Mouse (Mus musculus) testis, postnatal 14 days (tissue): ENCODE results near the gene Wnt3a.
"Not testable (repeated sequence)": the region's sequence is repeated elsewhere in the genome, so short reads cannot be mapped to it uniquely, and the experiment has no call there.

Experiments used
- DNase-seq: peaks from one replicate; pipeline ENCODE4 v3.0.0; 2021; ENCODE audit warnings: low spot score

Wnt3a gene

DNA sequence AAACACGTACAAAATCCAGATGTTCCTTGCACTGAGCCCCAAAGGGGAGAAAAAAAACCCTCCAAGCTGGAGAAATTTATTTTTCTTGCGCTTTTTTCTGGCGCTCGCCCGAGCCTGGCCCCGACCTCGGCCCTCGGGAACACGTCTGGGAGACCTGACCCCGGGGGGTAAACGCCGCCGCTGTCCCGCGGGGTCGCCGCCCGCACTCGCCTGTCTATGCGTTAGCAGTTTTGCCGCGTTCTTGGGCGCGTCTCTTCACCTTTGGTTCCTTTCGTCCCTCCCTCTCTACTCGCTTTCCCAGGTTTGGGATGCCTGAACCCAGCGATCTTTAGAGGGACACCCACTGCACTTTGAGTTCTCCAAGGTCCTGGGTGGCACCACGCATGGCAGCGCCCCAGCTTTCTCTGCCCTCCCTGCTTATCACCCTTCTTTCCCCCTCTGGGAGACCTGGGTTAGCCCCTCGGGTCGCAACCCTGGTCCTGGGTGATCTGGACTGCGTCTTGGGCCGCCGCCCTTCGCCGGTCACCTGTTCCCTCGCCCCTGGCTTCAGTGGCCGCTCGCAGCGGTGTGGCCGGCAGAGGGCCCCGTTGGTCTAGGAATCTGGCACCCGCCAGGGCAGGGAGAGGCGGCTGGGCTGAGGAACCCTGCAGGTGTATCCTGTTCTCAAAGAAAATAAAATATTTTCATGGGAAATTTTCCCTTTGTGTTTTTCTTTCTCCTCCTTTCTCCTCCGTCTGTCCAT lies 17.0 kb upstream of the Wnt3a start:
- DNase-seq: peak; percentile 59

DNA sequence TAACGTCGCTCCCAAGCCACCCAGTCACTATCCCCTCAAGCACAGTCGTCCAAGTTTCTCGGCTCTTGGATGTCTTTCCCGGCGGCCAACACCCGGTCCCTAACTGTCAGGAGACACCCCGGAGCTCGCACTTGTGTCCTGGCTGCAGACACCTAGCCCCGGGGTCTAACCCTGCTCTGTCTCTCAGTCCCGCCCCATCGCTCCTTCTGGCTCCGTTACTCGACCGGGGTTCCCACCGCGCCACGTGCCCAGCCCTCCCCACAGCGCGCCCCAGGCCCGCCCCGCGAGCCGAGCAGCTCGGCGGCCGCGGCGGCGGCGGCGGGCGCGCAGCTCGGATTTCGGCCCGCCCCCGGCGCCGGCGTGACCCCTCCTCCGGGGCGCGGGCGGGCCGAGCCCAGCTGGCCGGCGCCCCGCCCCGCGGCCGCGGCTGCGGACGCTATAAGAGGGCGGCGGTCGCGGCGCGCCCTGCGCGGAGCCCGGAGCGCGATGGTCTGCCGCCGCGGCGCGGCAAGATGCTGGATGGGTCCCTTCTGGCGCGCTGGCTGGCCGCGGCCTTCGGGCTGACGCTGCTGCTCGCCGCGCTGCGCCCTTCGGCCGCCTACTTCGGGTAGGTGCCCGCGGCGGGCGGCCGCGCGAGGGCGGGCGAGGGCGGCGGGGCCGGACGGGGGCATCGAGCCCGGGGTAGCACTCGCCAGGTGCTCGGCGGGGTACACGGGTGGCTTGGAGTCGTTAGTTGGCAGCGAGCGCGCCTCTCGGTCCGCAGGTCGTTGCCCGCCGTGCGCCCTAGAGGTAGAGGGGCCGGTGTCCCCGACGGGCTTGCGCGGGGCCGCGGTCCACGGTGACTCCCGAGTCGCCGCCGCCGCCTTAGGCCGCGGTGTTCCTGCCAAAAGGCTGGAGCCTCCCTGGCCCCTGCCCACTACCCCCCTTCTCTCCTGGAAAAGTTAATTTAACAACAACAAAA lies 16.2 kb upstream of the Wnt3a start, which contains the start of gene Wnt9a:
Gene Wnt9a, plus strand, starts transcription at position 468 of the 961 bp plus-strand sequence.
- DNase-seq: peak; percentile 40

DNA sequence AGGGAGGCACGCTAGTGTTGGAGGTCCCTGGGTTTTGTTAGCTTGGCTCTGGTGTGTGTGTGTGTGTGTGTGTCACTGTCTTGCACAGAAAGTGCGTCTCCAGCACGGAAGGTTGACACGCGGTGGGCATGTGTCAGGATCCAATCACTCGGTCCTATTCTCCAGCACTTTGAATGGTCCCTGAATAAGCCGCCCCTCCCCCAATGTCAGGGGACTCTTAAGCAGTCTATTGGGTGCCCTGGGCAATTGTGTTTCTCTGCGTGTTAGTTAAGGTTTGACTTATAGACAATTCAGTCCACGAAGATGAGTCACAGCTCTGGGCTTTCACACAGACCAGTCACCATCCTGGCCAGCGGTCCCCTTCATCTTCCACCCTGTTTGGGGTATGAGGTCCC lies 15.3 kb upstream of the Wnt3a start:
- DNase-seq: no peak

DNA sequence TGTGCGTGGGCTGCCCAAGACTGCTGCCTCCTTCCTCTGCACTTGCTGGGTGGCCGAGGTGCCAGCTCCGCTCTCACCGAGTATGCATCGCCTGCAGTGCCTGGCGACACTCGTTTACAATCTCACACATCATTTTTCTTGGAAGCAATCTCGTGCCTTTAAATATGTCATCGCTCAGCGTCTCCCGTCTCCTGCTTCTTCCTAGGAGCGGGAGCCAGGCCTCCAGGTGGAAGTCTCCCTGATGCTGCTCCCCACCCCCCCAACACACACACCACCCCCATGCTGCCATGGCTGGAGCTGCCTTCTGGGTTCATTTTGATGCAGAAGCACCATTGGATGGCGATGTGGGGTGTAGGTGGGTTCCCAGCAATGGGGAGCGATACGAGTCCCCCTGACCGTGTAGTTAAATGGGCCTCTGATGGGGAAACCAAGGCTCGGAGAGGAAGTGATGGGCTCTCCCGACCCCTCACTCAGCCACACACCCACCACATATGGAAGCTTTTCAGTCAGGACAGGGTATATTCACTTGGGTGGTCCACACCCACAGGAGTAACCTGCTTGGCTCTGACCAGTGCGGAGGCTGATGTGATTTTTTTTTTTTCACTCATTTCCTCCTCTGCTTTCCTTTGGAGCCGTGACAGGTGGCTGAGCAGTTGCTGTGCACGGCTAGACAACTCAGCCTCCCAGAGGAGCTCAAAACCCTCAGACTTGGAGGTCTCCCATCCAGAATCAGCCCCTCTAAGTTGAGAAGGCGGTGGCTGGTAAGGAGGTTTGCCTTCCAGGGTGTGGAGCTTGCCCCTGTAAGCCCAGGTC lies 14.7 kb upstream of the Wnt3a start:
- no peak for DNase-seq

DNA sequence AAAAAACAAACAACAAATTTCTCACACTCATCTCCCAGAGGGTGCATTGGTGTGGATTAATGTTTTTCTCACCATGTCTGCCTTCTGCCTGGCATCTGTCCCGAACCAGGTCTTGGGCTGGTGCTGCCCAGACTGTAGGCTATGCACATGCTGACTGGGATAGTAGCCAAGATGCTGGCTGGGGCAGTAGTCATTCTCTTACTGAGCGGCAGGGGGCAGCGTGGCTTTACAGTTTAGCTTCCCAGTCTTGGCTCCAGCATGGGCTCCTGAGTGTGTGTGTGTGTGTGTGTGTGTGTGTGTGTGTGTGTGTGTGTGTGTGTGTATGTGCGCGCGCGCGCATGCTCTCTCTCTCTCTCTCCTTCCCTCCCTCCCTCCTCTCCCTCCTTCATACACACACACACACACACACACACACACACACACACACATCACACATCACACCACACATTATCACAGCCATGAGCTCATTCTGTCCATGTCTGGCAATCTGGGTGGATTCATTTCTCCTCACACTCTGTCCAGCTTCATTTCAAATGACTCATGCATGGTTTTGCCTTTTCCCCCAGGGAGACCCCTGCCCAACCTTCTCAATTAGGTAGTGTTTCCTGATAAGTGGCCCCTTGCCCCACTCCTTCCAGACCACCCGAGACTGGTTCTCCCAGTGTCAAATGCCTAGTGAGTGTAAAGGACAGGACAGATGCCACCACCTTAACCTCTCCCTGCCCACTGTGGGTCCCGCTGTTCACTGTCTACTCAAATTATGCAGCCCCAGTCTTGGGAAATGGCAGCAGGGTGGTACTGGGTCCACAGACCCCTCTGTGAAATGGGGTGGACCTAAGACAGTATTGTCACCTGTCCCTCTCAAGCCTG lies 12.4 kb upstream of the Wnt3a start:
- peak; percentile 65 for DNase-seq

DNA sequence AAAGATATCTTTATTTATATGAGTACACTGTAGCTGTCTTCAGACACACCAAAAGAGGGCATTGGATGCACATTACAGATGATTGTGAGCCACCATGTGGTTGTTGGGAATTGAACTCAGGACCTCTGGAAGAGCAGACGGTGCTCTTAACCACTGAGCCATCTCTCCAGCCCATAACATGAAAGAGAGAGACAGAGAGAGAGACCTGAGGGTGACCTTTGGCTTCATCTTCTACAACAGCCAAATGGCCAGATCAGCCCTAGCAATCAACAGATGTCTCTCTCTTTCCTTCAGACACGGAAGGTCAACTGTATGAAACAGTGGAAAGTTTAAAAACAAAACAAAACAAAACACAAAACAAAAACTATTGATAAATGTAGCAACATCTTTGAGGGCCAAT lies 10.5 kb upstream of the Wnt3a start:
- not testable (repeated sequence) for DNase-seq

DNA sequence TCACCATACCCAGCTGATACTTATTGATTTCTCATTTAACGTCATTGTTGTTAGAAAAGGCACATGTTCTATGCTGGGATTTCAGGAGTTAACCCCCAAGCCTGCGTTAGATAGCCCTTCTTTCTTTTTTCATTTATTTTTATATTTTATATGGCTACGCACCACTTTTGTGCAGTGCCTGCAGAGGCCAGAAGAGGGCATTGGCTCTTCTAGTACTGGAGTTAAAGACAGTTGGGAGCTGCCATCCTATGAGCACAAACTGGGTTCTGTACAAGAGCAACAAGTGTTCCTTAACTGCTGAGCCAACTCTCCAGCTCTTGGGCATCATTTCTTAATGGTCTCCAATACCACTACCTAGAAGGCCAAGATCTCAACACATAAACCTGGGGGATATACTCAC lies 9.6 kb upstream of the Wnt3a start:
- no peak for DNase-seq

DNA sequence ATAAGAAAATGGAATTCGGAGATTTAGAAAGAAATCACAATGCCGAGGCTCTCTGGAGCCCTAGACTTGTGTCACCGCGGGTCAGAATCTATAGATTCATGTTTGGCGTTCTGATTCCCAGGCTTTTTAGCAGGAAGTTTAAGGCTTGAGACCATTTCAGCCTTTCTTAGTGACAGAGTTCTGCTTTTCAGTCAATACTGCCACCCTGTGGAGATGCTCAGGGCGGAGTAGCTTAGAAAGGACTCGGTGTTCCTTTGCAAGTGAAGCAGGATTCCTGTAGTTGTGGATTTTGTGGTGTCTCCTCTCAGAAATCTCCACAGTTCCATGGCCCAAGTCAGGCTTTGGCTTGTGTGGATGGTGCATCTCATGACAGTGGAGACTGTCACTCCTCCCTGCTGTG lies 7.4 kb upstream of the Wnt3a start:
- DNase-seq: no peak

DNA sequence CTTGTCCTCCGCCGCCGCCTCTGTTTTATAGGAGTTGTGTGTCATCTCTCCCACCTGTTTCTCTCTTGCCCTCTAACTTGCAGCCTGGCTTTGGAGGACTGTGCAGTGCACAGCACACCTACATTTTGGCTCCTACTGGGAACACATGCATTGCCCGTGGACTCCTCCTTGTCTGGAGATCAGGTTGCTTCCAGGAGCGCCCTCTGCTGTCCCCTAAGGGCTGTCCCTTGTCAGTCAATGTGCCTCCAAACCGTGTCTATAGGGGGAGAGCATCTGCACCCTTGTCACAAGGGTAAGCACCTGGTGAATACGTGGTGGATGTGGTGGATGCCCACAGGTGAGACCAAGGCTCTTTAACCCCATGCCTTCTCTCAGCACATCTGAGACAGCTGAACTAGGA lies 3.1 kb upstream of the Wnt3a start:
- no peak for DNase-seq

DNA sequence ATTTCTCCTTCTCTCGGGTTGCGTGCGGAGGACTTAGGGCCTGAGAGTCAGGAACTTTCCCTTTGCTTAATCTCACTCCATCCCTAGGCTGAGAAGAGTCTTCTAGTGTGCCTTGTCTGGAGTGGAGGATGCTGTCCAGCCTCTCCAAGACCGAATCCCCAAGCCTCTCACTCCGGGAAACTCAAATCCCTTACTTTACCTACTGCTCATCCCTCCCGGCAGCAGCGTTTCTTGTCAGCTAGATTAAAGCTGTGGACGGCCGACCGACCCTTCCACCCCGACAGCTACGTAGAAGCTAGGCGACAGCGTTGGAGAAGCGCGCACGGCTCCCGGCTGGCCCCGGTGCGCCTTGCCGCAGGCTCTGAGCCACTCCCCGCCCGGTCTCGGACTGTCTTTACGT lies 846 bp downstream of the Wnt3a start:
- DNase-seq: no peak

DNA sequence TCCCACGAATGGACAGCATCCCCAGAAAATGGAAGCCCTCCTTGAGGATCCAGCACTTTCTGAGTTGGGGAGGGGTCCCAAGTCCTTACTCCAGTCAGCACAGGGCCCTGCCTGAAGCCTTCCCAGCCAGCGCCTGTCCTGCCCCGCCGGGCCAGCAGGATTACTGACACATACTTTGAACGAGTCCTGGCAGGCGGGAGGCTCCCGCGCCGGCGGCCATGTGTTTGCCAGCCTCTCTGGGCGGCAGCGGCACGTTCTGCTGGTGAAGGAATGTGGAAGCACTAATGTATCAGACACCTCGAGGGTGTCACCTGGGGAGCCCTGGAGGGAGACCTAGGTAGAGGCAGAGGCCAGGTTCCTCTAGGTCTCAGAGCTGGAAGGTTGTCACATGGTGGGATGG lies 6.4 kb downstream of the Wnt3a start:
- DNase-seq: no peak

DNA sequence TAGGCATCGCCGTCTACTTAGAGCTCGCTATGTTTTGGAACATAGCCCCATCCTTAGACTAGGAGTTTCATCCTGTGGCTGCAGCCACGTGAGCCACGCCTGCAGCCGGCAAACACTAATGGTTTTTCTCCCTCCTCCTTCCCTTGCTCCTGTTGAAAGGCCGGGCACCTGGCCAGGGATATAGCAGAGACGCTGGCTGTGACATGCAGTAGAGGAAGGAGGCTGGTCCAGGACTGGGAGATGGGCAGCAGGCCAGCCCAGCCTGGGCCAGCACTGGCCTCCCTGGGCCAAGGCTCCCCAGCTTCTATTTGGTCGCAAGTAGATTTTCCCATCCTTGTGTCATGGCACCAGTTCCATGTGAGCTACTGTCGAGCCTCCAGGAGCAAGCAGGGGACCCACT lies 7.6 kb downstream of the Wnt3a start:
- DNase-seq: no peak

DNA sequence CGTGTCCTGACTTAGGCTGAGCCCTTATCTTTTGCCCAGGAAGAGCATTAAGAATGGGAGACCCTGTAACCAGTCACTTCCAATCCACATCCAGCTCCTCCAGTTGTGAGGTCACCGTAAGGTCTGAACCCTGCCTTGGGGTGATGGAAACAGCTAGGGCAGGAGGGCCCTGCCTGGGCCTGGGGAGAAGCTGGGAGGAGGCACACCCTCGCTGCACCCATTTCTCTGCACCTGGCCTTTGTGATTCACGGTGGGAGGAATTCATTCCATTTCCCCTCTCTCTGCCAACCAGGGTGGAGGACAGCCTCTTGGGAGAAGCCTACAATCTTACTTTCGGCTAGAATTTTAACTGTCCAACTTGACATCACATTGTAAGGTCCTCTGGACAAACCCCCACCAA lies 8.4 kb downstream of the Wnt3a start:
- DNase-seq: no peak

DNA sequence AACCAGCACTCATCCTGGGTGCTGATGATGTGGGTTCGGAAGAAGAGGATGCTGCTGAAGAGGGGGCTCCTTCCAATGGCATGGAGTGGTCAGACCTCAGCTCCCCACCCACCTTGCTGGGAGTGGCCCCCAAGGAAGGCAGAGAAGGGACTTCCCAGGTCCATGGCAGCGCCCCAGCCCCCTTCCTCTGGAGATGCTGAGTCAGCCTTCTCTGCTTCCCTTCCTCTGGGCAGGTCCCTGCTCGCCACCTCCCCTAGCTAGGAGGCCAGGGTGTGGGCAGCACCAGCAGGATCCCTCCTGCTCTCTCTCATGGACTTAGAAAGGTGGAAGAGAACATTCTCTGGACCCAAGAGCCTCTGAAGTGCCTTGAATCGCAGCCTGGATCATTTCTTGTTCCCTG lies 12.5 kb downstream of the Wnt3a start:
- no peak for DNase-seq

DNA sequence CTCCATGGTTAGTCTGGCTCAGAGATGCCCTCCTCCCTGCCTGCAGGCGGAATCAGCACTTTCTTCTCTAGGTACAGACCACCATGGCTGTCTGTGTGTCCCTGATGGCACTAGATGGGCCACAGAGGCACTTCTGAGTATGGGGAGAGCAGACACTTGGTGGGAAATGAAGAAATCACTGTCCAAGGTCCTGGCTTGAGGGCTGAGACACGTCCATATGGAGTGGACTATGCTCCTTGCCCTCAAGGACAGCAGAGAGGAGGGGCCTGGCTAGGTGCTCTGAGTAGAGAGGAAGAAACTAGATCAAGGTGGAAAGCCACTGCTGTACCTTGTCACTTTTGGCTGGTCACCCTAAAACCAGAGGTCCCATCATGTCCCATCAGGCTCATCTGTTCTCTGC lies 13.7 kb downstream of the Wnt3a start:
- no peak for DNase-seq

DNA sequence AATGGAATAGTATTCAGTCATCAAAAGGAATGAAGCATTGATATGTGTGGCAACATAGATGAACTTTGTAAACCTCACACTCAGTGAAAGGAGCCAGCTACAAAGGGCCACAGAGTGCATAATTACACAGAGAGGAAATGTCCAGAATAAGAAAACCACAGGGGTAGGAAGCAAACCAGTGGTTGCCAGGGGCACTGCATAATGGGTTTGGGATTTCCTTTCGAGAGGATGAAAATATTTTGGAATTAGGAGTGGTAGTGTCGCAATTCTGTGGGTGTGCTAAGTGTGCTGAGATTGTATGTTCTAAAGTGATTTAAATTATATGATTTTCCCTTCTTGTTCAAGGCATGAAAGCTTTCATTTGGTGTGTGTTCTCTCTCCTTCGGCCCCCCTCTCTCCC lies 16.4 kb downstream of the Wnt3a start:
- DNase-seq: no peak

DNA sequence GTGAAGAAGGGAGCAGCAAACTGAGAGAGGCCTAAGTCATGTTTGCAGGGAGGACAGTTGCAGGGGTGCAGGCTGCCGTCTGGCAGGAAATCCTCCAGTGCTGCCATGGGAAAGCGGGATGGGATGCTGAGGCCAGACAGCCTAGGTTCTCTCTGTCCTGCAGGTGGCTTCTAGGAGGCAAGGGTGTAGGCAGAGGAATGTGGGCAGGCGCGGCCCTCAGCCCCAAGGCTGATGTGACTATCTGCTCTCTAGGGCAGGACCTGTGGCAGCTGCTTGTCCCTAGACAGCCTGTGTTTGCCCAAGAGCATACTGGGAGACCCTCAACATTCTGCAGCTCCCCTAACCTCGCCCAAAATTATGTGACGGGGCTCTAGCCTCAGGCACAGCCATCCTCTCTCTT lies 23.8 kb downstream of the Wnt3a start:
- DNase-seq: no peak

DNA sequence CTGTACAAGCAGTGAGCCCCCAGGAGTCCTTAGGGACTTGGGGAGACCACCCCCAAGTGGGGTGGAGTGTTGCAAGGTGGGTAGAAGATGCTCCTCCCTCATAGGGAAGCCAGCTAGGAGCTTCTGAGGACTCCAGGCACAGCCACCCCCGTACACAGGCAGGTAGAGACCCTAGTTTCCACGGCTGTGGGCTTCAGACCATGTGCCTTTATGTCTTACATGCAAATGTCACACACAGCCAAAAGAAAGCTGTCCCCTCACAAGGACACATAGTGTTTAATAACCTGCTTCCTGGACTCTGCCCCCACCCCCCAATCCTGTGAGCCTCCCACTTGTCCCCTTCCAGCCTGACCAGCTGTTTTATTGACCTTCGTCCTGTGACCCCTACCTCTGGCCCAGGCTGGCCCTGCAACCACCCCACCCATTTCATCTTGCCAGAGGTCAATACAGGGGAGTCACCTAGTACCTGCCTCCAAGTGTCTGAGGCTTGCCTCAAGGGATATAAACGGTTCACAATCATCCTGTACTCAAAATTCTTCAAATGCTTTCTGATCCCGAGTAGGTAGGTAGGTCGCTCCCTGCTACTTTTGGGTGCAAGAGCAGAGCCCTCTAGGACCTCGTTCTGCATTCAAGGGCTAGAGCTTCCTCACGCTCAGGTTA lies 25.3 kb downstream of the Wnt3a start:
- no peak for DNase-seq

DNA sequence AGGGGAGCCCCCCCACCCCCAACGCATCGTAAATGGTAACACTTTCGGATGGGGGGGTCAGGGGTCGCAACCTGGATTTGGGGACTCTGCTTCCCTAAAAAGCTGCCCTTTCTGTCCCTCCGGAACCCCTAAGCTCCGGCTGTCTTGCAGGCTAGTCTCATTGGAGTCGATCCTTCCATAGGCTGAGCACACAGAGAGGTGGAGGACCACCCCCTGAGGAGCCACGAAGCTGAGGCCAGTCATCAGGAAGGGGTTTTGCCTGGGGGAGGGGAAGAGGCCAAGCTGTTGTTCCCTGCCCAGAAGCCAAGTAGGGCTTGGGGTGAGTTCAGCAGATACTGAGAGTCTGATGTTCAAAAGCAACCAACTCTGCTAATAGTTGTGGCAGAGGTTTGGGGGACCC lies 26.0 kb downstream of the Wnt3a start:
- DNase-seq: no peak

DNA sequence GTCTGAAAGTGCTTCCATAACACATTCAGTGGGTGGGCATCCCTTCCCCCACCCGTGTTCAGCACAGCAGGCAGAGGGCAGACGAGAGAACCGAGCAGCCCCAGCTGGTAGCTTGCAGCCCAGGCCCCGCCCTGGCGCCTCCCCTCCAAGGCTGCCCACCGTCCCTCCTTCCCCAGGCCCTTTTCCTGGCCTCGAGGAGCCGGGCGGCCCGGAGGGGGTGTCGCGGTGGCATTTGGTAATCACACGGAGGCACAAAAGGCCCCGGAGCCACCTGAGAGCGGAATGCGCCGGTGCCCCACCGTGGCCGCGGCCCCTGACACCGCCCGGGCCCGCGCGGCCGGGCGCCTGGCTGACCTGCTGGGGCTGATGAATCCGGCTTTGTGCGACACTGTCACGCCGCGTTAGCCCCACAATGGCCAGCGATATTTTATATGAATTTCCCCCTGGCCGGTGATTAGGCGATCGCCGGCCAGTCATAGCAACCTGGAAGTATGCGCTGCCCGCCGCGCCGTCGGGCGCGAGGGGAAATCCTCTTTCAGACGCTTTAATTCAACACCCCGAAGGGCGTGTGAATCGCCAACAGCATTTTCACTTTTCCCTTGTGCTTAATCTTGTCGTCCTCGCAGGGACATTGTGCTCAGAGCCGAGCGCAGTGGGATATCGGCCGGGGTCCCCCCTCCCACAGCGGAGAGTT lies 26.5 kb downstream of the Wnt3a start:
- DNase-seq: peak; percentile 31
